Mouse (Mus musculus) telencephalon, adult 2 months (tissue): Measurements from ENCODE around the gene Gm28551.
"Not testable (repeated sequence)": the region's sequence is repeated elsewhere in the genome, so short reads cannot be mapped to it uniquely, and the experiment has no call there.

Experiments
- DNase-seq: peaks from one replicate; pipeline ENCODE4 v3.0.0-alpha.2; 2011; ENCODE audit warnings: low read depth, low spot score

The Gm28551 gene

GRCm38 (mm10) chr1:53352327-53353261 is at the start of gene Gm28551, which contains the start of the genes Asdurf and Asnsd1:
TSS of gene Gm28551 (minus strand) at chr1:53352667.
TSS of gene Asdurf (minus strand) at chr1:53352619.
TSS of gene Asnsd1 (minus strand) at chr1:53352752.
- DNase-seq, result peak; percentile 94

GRCm38 (mm10) chr1:53393936-53394760 is 41.7 kb upstream of the Gm28551 start:
- DNase-seq, result not testable (repeated sequence)

- no peak for DNase-seq
Measured at GRCm38 (mm10) chr1:53388762-53389161, 36.3 kb upstream of the Gm28551 start.

GRCm38 (mm10) chr1:53384085-53384688 is 31.7 kb upstream of the Gm28551 start:
- no peak for DNase-seq

- DNase-seq, result no peak
Measured at GRCm38 (mm10) chr1:53377731-53378130, 25.3 kb upstream of the Gm28551 start.

GRCm38 (mm10) chr1:53375965-53376364 is 23.5 kb upstream of the Gm28551 start:
- DNase-seq, result not testable (repeated sequence)

- no peak for DNase-seq
Measured at GRCm38 (mm10) chr1:53358988-53359387, 6.5 kb upstream of the Gm28551 start.

- no peak for DNase-seq
Measured at GRCm38 (mm10) chr1:53341071-53341470, 11.4 kb downstream of the Gm28551 start.

GRCm38 (mm10) chr1:53337403-53337802 is 15.1 kb downstream of the Gm28551 start:
- not testable (repeated sequence) for DNase-seq

GRCm38 (mm10) chr1:53335465-53335864 is 17.0 kb downstream of the Gm28551 start:
- no peak for DNase-seq

GRCm38 (mm10) chr1:53333527-53333926 is 18.9 kb downstream of the Gm28551 start:
- not testable (repeated sequence) for DNase-seq

GRCm38 (mm10) chr1:53324827-53325494 is 27.5 kb downstream of the Gm28551 start:
- DNase-seq, result no peak

- DNase-seq, result no peak
Measured at GRCm38 (mm10) chr1:53324277-53324676, 28.2 kb downstream of the Gm28551 start.

GRCm38 (mm10) chr1:53323254-53323653 is 29.2 kb downstream of the Gm28551 start:
- no peak for DNase-seq

- no peak for DNase-seq
Measured at GRCm38 (mm10) chr1:53321662-53322344, 30.7 kb downstream of the Gm28551 start.

- DNase-seq, result peak; percentile 78
Measured at GRCm38 (mm10) chr1:53312989-53313967, 39.2 kb downstream of the Gm28551 start, which contains the start of gene Osgepl1. TSS of gene Osgepl1 (plus strand) at chr1:53313624.

GRCm38 (mm10) chr1:53300506-53300905 is 52.0 kb downstream of the Gm28551 start:
- no peak for DNase-seq

GRCm38 (mm10) chr1:53296581-53297383 is 55.7 kb downstream of the Gm28551 start, which contains the start of the genes Pms1, Ormdl1 and Gm28778:
TSS of gene Pms1 (minus strand) at chr1:53297018.
TSS of gene Ormdl1 (plus strand) at chr1:53297095.
TSS of gene Gm28778 (plus strand) at chr1:53297111.
- peak; percentile 92 for DNase-seq
